Mouse (Mus musculus): Measurements from ENCODE around the gene Ifi206.

Ifi206 gene

GRCm38 (mm10) chr1:173418936-173419621, 71.8 kb downstream of the Ifi206 start:
- peak; percentile 24 for DNase-seq (ENCODE audit: low spot score)

GRCm38 (mm10) chr1:173418516-173418915, 72.3 kb downstream of the Ifi206 start:
- DNase-seq (ENCODE audit: low spot score), result no peak
